Mouse (Mus musculus): ENCODE measurements around the gene Foxk1.

Gene Foxk1

GRCm38 (mm10) chr5:142418419-142418818 is 17.1 kb downstream of the Foxk1 start:
- DNase-seq (ENCODE audit: low spot score in 2 of 2) = no peak

- no peak for DNase-seq (ENCODE audit: low spot score in 2 of 2)
Observed at GRCm38 (mm10) chr5:142420317-142420716, 19.0 kb downstream of the Foxk1 start.

GRCm38 (mm10) chr5:142420920-142421319 is 19.6 kb downstream of the Foxk1 start:
- DNase-seq (ENCODE audit: low spot score in 2 of 2) = no peak

GRCm38 (mm10) chr5:142421886-142422285 is 20.6 kb downstream of the Foxk1 start:
- DNase-seq (ENCODE audit: low spot score in 2 of 2) = no peak

GRCm38 (mm10) chr5:142423141-142423540 is 21.8 kb downstream of the Foxk1 start:
- DNase-seq (ENCODE audit: low spot score in 2 of 2) = no peak

GRCm38 (mm10) chr5:142423701-142424100 is 22.4 kb downstream of the Foxk1 start:
- DNase-seq (ENCODE audit: low spot score in 2 of 2) = no peak

GRCm38 (mm10) chr5:142424627-142425349 is 23.5 kb downstream of the Foxk1 start:
- no peak for DNase-seq (ENCODE audit: low spot score in 2 of 2)

- DNase-seq (ENCODE audit: low spot score in 2 of 2) = no peak
Observed at GRCm38 (mm10) chr5:142426476-142426875, 25.2 kb downstream of the Foxk1 start.

GRCm38 (mm10) chr5:142427876-142428275 is 26.6 kb downstream of the Foxk1 start:
- no peak for DNase-seq (ENCODE audit: low spot score in 2 of 2)

GRCm38 (mm10) chr5:142428691-142429090 is 27.4 kb downstream of the Foxk1 start:
- no peak for DNase-seq (ENCODE audit: low spot score in 2 of 2)

- no peak for DNase-seq (ENCODE audit: low spot score in 2 of 2)
Observed at GRCm38 (mm10) chr5:142431029-142431428, 29.7 kb downstream of the Foxk1 start.

- no peak for DNase-seq (ENCODE audit: low spot score in 2 of 2)
Observed at GRCm38 (mm10) chr5:142431811-142432434, 30.6 kb downstream of the Foxk1 start.

- DNase-seq (ENCODE audit: low spot score in 2 of 2) = no peak
Observed at GRCm38 (mm10) chr5:142432695-142433094, 31.4 kb downstream of the Foxk1 start.

GRCm38 (mm10) chr5:142434052-142434451 is 32.8 kb downstream of the Foxk1 start:
- DNase-seq (ENCODE audit: low spot score in 2 of 2) = peak in 1 of 2 experiments; percentile 65

- DNase-seq (ENCODE audit: low spot score in 2 of 2) = no peak
Observed at GRCm38 (mm10) chr5:142435736-142436135, 34.4 kb downstream of the Foxk1 start.

- no peak for DNase-seq (ENCODE audit: low spot score in 2 of 2)
Observed at GRCm38 (mm10) chr5:142438380-142438938, 37.2 kb downstream of the Foxk1 start.

GRCm38 (mm10) chr5:142439911-142440432 is 38.7 kb downstream of the Foxk1 start:
- DNase-seq (ENCODE audit: low spot score in 2 of 2) = no peak

- peak; percentile 60 to 65 for DNase-seq (ENCODE audit: low spot score in 2 of 2)
Observed at GRCm38 (mm10) chr5:142440451-142441147, 39.3 kb downstream of the Foxk1 start.

GRCm38 (mm10) chr5:142441332-142442044 is 40.2 kb downstream of the Foxk1 start:
- no peak for DNase-seq (ENCODE audit: low spot score in 2 of 2)

GRCm38 (mm10) chr5:142442045-142442440 is 40.7 kb downstream of the Foxk1 start:
- no peak for DNase-seq (ENCODE audit: low spot score in 2 of 2)

- DNase-seq (ENCODE audit: low spot score in 2 of 2) = no peak
Observed at GRCm38 (mm10) chr5:142443514-142443913, 42.2 kb downstream of the Foxk1 start.

GRCm38 (mm10) chr5:142443994-142444393 is 42.7 kb downstream of the Foxk1 start:
- DNase-seq (ENCODE audit: low spot score in 2 of 2) = no peak

Measured in frontal cortex, postnatal 10 days (tissue).